Mouse (Mus musculus): ENCODE results near the gene Fubp1. TPM values are rescaled to one million over a fixed set of nuclear protein-coding genes. Genes with fewer than 3 reads are reported as not detected.

Gene Fubp1
- total RNA-seq (2021), result 149 and 160 TPM in 2 replicates
- long read RNA-seq, experiment 1, full-length matches to known transcripts, result 32 of 78 reads
- long read RNA-seq, experiment 1, partial matches to known transcripts, result 5 of 78 reads
- long read RNA-seq, experiment 1, other reads (novel, unspliced or antisense), result 41 of 78 reads
- long read RNA-seq, experiment 2, full-length matches to known transcripts, result 23 of 45 reads
- long read RNA-seq, experiment 2, partial matches to known transcripts, result 3 of 45 reads
- long read RNA-seq, experiment 2, other reads (novel, unspliced or antisense), result 19 of 45 reads

GRCm38 (mm10) chr3:152209967-152210634, at the start of gene Fubp1, which contains the start of gene Dnajb4:
Fubp1 (plus strand) TSS chr3:152210422.
Dnajb4 (minus strand) TSS chr3:152210302.
- DNase-seq, result peak; percentile 100

GRCm38 (mm10) chr3:152160607-152161006, 49.6 kb upstream of the Fubp1 start:
- no peak for DNase-seq

- no peak for DNase-seq
Observed at GRCm38 (mm10) chr3:152163320-152163719, 46.9 kb upstream of the Fubp1 start.

GRCm38 (mm10) chr3:152165014-152165350, 45.2 kb upstream of the Fubp1 start:
- no peak for DNase-seq

- DNase-seq, result peak; percentile 69
Observed at GRCm38 (mm10) chr3:152165351-152166098, 44.7 kb upstream of the Fubp1 start.

- DNase-seq, result no peak
Observed at GRCm38 (mm10) chr3:152166099-152166423, 44.2 kb upstream of the Fubp1 start, which contains the start of gene Gipc2. Gipc2 (minus strand) TSS chr3:152166230.

- no peak for DNase-seq
Observed at GRCm38 (mm10) chr3:152166699-152167451, 43.3 kb upstream of the Fubp1 start.

GRCm38 (mm10) chr3:152168007-152168406, 42.2 kb upstream of the Fubp1 start:
- DNase-seq, result no peak

GRCm38 (mm10) chr3:152170407-152170806, 39.8 kb upstream of the Fubp1 start:
- no peak for DNase-seq

GRCm38 (mm10) chr3:152171236-152171635, 39.0 kb upstream of the Fubp1 start:
- no peak for DNase-seq

- DNase-seq, result no peak
Observed at GRCm38 (mm10) chr3:152171862-152172261, 38.4 kb upstream of the Fubp1 start.

- DNase-seq, result no peak
Observed at GRCm38 (mm10) chr3:152172322-152172935, 37.8 kb upstream of the Fubp1 start.

- no peak for DNase-seq
Observed at GRCm38 (mm10) chr3:152178816-152179215, 31.4 kb upstream of the Fubp1 start.

GRCm38 (mm10) chr3:152179285-152179684, 30.9 kb upstream of the Fubp1 start:
- no peak for DNase-seq

- DNase-seq, result no peak
Observed at GRCm38 (mm10) chr3:152180624-152181023, 29.6 kb upstream of the Fubp1 start.

- DNase-seq, result no peak
Observed at GRCm38 (mm10) chr3:152183522-152183921, 26.7 kb upstream of the Fubp1 start.

- no peak for DNase-seq
Observed at GRCm38 (mm10) chr3:152186106-152186505, 24.1 kb upstream of the Fubp1 start.

- no peak for DNase-seq
Observed at GRCm38 (mm10) chr3:152189306-152189705, 20.9 kb upstream of the Fubp1 start.

GRCm38 (mm10) chr3:152190679-152191477, 19.3 kb upstream of the Fubp1 start:
- DNase-seq, result no peak

- peak; percentile 53 for DNase-seq
Observed at GRCm38 (mm10) chr3:152191791-152192237, 18.4 kb upstream of the Fubp1 start.

Data from adrenal gland, postnatal 14 days (tissue).